Mouse (Mus musculus): Measurements from ENCODE around the gene Gas7. TPM values are rescaled to one million over a fixed set of nuclear protein-coding genes. Genes with fewer than 3 reads are reported as not detected.

Gene Gas7
- polyA plus RNA-seq, 1 experiment from 2014 or later, result 7.5 TPM

DNA sequence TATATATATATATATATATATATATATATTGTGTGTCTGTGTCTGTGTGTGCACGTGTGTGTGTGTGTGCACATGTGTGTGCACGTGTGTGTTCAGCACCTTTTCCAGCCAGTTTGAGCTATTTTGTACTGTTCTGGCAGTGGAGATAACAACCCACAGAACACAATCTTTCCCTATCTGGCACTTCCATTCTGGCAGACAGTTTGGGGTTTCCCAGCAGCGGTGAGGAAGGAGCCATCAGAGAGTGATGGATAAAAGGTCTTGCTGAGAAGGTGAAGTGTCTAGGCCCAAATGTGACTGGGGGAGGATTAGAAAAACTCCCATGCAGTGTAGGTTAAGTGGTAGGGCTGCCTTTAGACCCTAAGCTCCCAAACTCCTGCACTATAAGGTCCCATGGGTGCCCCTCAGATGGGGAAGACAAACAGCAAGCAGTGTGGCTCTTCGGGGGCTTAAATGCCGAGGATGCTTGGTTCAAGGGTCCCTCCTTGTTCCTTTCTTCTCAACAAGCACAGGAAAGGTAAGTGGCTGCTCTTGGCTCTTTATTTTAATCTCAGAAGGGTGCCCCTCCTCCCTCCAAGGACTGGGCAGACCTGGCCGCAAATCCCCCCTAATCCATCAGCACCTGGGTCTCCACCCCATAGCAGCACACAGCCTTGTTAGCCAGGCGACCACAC lies 239.6 kb downstream of the Gas7 start, which contains the start of gene Rcvrn:
Gene Rcvrn (plus strand): TSS at position 624 of the 674 bp plus-strand sequence.
- DNase-seq (ENCODE audit: low spot score), result no peak

GRCm38 (mm10) chr11:67712976-67713375 lies 257.7 kb downstream of the Gas7 start:
- no peak for DNase-seq (ENCODE audit: low spot score)

- no peak for DNase-seq (ENCODE audit: low spot score)
Observed at GRCm38 (mm10) chr11:67715382-67715781, 260.1 kb downstream of the Gas7 start.

- DNase-seq (ENCODE audit: low spot score), result no peak
Observed at GRCm38 (mm10) chr11:67721485-67721884, 266.2 kb downstream of the Gas7 start.

- DNase-seq (ENCODE audit: low spot score), result no peak
Observed at GRCm38 (mm10) chr11:67722399-67723156, 267.3 kb downstream of the Gas7 start.

- DNase-seq (ENCODE audit: low spot score), result no peak
Observed at GRCm38 (mm10) chr11:67723231-67724013, 268.2 kb downstream of the Gas7 start.

- DNase-seq (ENCODE audit: low spot score), result no peak
Observed at GRCm38 (mm10) chr11:67727095-67727494, 271.9 kb downstream of the Gas7 start.

GRCm38 (mm10) chr11:67728726-67729125 lies 273.5 kb downstream of the Gas7 start:
- no peak for DNase-seq (ENCODE audit: low spot score)

GRCm38 (mm10) chr11:67731056-67731455 lies 275.8 kb downstream of the Gas7 start:
- DNase-seq (ENCODE audit: low spot score), result no peak

- DNase-seq (ENCODE audit: low spot score), result no peak
Observed at GRCm38 (mm10) chr11:67733726-67734125, 278.5 kb downstream of the Gas7 start.

- no peak for DNase-seq (ENCODE audit: low spot score)
Observed at GRCm38 (mm10) chr11:67734597-67734996, 279.4 kb downstream of the Gas7 start.

DNA sequence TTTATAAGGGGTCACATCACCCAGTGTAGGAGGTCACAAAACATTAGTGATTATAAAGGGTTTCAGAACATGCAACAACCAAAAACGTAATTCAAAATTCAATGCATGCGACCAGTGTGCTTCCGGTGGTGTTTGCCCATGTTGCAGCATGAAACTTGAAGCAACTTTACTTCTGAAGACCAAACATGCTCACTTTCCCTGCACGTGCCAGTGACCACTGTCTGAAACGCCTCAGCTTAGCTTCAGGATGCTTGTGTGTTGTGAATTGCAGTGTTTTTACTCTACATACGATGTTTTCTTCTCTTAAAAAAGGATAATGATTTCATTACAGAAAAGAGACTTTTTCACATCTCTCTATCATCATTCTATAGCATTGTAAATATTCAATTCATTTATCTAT lies 283.1 kb downstream of the Gas7 start:
- DNase-seq (ENCODE audit: low spot score), result no peak

Other genes with a start within 250 kb of the Gas7 start
- 0.31 and 0.40 TPM in 2 replicates for gene Myh4, start 217.4 kb upstream of the Gas7 start, polyA plus RNA-seq (2015; fragmentation: Nextera tagmentation; extraction: Ambion mirVana)
- gene Myh8, start 178.3 kb upstream of the Gas7 start, polyA plus RNA-seq (2015; fragmentation: Nextera tagmentation; extraction: Ambion mirVana), result 0.46 and 0.81 TPM in 2 replicates
- 0.09 and 0.20 TPM in 2 replicates for gene Myh13, start 133.8 kb upstream of the Gas7 start, polyA plus RNA-seq (2015; fragmentation: Nextera tagmentation; extraction: Ambion mirVana)
- gene Rcvrn, start 239.9 kb downstream of the Gas7 start, polyA plus RNA-seq (2015; fragmentation: Nextera tagmentation; extraction: Ambion mirVana), result 0.45 and 0.74 TPM in 2 replicates